Mouse (Mus musculus): Measurements from ENCODE around the gene Cideb.
A peak's percentile ranks its signal among the peaks of the same experiment; 100 is the strongest.

Gene Cideb

GRCm38 (mm10) chr14:55765696-55766095, 7.4 kb upstream of the Cideb start, which contains the start of gene Ltb4r1:
TSS of gene Ltb4r1 (plus strand) at chr14:55765962.
- peak in 1 of 2 experiments; percentile 38 for DNase-seq (ENCODE audit: low spot score in 2 of 2)

GRCm38 (mm10) chr14:55763166-55763565, 4.9 kb upstream of the Cideb start:
- no peak for DNase-seq (ENCODE audit: low spot score in 2 of 2)

GRCm38 (mm10) chr14:55762001-55762821, 4.0 kb upstream of the Cideb start:
- peak; percentile 36 to 47 for DNase-seq (ENCODE audit: low spot score in 2 of 2)

GRCm38 (mm10) chr14:55761163-55761562, 2.9 kb upstream of the Cideb start, which contains the start of gene Ltb4r2:
TSS of gene Ltb4r2 (plus strand) at chr14:55761428.
- no peak for DNase-seq (ENCODE audit: low spot score in 2 of 2)

- DNase-seq (ENCODE audit: low spot score in 2 of 2) = peak; percentile 82 to 88
These were observed 1.9 kb upstream of the Cideb start for GRCm38 (mm10) chr14:55760156-55760555.

- no peak for DNase-seq (ENCODE audit: low spot score in 2 of 2)
These were observed 692 bp downstream of the Cideb start for GRCm38 (mm10) chr14:55757566-55757965.

- DNase-seq (ENCODE audit: low spot score in 2 of 2) = no peak
These were observed 11.0 kb downstream of the Cideb start for GRCm38 (mm10) chr14:55747051-55747847.

- no peak for DNase-seq (ENCODE audit: low spot score in 2 of 2)
These were observed 12.4 kb downstream of the Cideb start for GRCm38 (mm10) chr14:55745861-55746237.

GRCm38 (mm10) chr14:55745180-55745860, 12.9 kb downstream of the Cideb start, which contains the start of the genes Dhrs1 and Nop9:
TSS of gene Dhrs1 (minus strand) at chr14:55745690.
TSS of gene Nop9 (plus strand) at chr14:55745693.
- DNase-seq (ENCODE audit: low spot score in 2 of 2) = peak; percentile 81 to 89

GRCm38 (mm10) chr14:55743711-55744110, 14.5 kb downstream of the Cideb start:
- peak; percentile 89 to 90 for DNase-seq (ENCODE audit: low spot score in 2 of 2)

- DNase-seq (ENCODE audit: low spot score in 2 of 2) = no peak
These were observed 21.1 kb downstream of the Cideb start for GRCm38 (mm10) chr14:55737086-55737687.

- no peak for DNase-seq (ENCODE audit: low spot score in 2 of 2)
These were observed 22.5 kb downstream of the Cideb start for GRCm38 (mm10) chr14:55735758-55736157.

GRCm38 (mm10) chr14:55735334-55735733, 22.9 kb downstream of the Cideb start:
- DNase-seq (ENCODE audit: low spot score in 2 of 2) = no peak

GRCm38 (mm10) chr14:55734869-55735268, 23.4 kb downstream of the Cideb start:
- no peak for DNase-seq (ENCODE audit: low spot score in 2 of 2)

- DNase-seq (ENCODE audit: low spot score in 2 of 2) = no peak
These were observed 24.4 kb downstream of the Cideb start for GRCm38 (mm10) chr14:55733889-55734288.

- DNase-seq (ENCODE audit: low spot score in 2 of 2) = no peak
These were observed 27.7 kb downstream of the Cideb start for GRCm38 (mm10) chr14:55730531-55731032.

- no peak for DNase-seq (ENCODE audit: low spot score in 2 of 2)
These were observed 28.1 kb downstream of the Cideb start for GRCm38 (mm10) chr14:55730116-55730515.

GRCm38 (mm10) chr14:55727889-55728685, 30.2 kb downstream of the Cideb start:
- DNase-seq (ENCODE audit: low spot score in 2 of 2) = no peak

GRCm38 (mm10) chr14:55726261-55726660, 32.0 kb downstream of the Cideb start:
- DNase-seq (ENCODE audit: low spot score in 2 of 2) = no peak

- DNase-seq (ENCODE audit: low spot score in 2 of 2) = peak in 1 of 2 experiments; percentile 53
These were observed 33.8 kb downstream of the Cideb start for GRCm38 (mm10) chr14:55724411-55724871.

Measured in spleen, postnatal 10 days (tissue).